9 mouse cellular contexts compared by ENCODE assay signal in genomic region chr4:123219720-123220357, GRCm38 (mm10). TPM values are rescaled to one million over a fixed set of nuclear protein-coding genes. Genes with fewer than 3 reads are reported as not detected.
DNase-seq lines count a peak whose midpoint lies in the region; ATAC-seq and TF ChIP-seq lines count a peak whose summit lies in the region.
"Had no signal": no experiment of that assay in that cellular context is flagged by ENCODE, and none has a peak within 500 bp of the region (broad histone marks: within the 10 kb centered on the region; RNA-seq: fewer than 3 reads in every experiment).

No protein-coding gene starts in this region.

- TF ChIP-seq CTCF in small intestine, adult 2 months (IDR thresholded peaks at IDR 0.05; ENCODE audit: extremely low read depth, insufficient read length, insufficient replicate concordance, low read depth, low read length): peak; percentile 88

- H3K4me3 ChIP-seq in small intestine, adult 2 months (ENCODE audit: low read depth, low read length): no peak overlapping the region
- H3K4me3 ChIP-seq: megakaryocyte, embryonic 14.5 days had no signal

- intact Hi-C loops in left cerebral cortex, postnatal 10 days (cut with DNase I): loop anchor here (2.0 kb wide), 1 partner anchor 35 kb away; no protein-coding TSS in a partner anchor

- WGBS in small intestine, adult 2 months: 69% methylated on average over 15 of the region's 15 CpGs

- no peaks in the 10 kb centered on the region for H3K36me3 ChIP-seq in small intestine, adult 2 months (ENCODE audit: control insufficient read depth, insufficient read depth, low read length)

- no peaks in the 10 kb centered on the region for H3K4me1 ChIP-seq in small intestine, adult 2 months (ENCODE audit: control insufficient read depth, insufficient read depth, insufficient read length, low read length)

- TF ChIP-seq POLR2A in small intestine, adult 2 months (IDR thresholded peaks at IDR 0.05; ENCODE audit: low read depth, low read length): no peak

- H3K27ac ChIP-seq in small intestine, adult 2 months (ENCODE audit: insufficient read depth, low read depth, low read length): no peak overlapping the region

- no peaks in the 10 kb centered on the region for H3K27me3 ChIP-seq in small intestine, adult 2 months (ENCODE audit: control insufficient read depth, insufficient read depth, low read length)

- DNase-seq in adipocyte (ENCODE audit: low spot score): peak; percentile 63
- DNase-seq in cerebellum, adult 9-11 months: peak; percentile 57
- peak; percentile 44 to 75 for DNase-seq in frontal cortex, postnatal 10 days (ENCODE audit: low spot score in 2 of 2)
- peak; percentile 57 for DNase-seq in induced T-regulatory cell, adult 2 months (ENCODE audit: low read depth)
- peak; percentile 60 to 81 for DNase-seq in left cerebral cortex, postnatal 10 days (ENCODE audit: extremely low spot score in 1 of 2, low spot score in 2 of 2)

- peak; percentile 89 for ATAC-seq in megakaryocyte progenitor cell, adult 5-6 weeks (replicated peaks; ENCODE audit: poor library complexity)
- no peak for ATAC-seq in inflammation-experienced regulatory T-cells, adult 6 months

RNA-seq across cellular contexts. Expression of gene Heyl, which starts 13.5 kb away (rescaled TPM):
- total RNA-seq in left cerebral cortex, postnatal 10 days (2021): 1 to 10 TPM; 6.6 to 7.2 TPM
- not detected in 2 replicates for total RNA-seq in megakaryocyte progenitor cell, adult 5-6 weeks (2015)
- not detected in 2 replicates for total RNA-seq in megakaryocyte progenitor cell, adult 5-6 weeks (2017)
- polyA plus RNA-seq in small intestine, adult 2 months (2012; rRNA removed): 1.3 TPM in 2 replicates
- polyA plus RNA-seq in inflammation-experienced regulatory T-cells, adult 6 months (2017; shearing (Covaris generic)): under 1 TPM in 1 of 3 experiments, not detected in 2; 0.10 TPM

RNA-seq across cellular contexts. Expression of gene Nt5c1a, which starts 18.5 kb away (rescaled TPM):
- total RNA-seq in left cerebral cortex, postnatal 10 days (2021): 1 to 10 TPM; 8.2 to 8.6 TPM
- not detected in 2 replicates for total RNA-seq in megakaryocyte progenitor cell, adult 5-6 weeks (2015)
- 0.88 TPM in 1 of 2 replicates, not detected in the other for total RNA-seq in megakaryocyte progenitor cell, adult 5-6 weeks (2017)
- polyA plus RNA-seq in small intestine, adult 2 months (2012; rRNA removed): not detected in 2 replicates
- not detected for polyA plus RNA-seq in inflammation-experienced regulatory T-cells, adult 6 months (2017; shearing (Covaris generic))

RNA-seq across cellular contexts. Expression of gene Hpcal4, which starts 36.8 kb away (rescaled TPM):
- 100 to 1,000 TPM; 234 to 238 TPM for total RNA-seq in left cerebral cortex, postnatal 10 days (2021)
- not detected in 2 replicates for total RNA-seq in megakaryocyte progenitor cell, adult 5-6 weeks (2015)
- total RNA-seq in megakaryocyte progenitor cell, adult 5-6 weeks (2017): not detected in 2 replicates
- polyA plus RNA-seq in small intestine, adult 2 months (2012; rRNA removed): 0.20 and 0.53 TPM in 2 replicates
- polyA plus RNA-seq in inflammation-experienced regulatory T-cells, adult 6 months (2017; shearing (Covaris generic)): not detected

RNA-seq across cellular contexts. Expression of gene Pabpc4, which starts 42.3 kb away (rescaled TPM):
- total RNA-seq in left cerebral cortex, postnatal 10 days (2021): 10 to 100 TPM; 42.4 to 47.5 TPM
- total RNA-seq in megakaryocyte progenitor cell, adult 5-6 weeks (2015): 141 and 168 TPM in 2 replicates
- 118 and 136 TPM in 2 replicates for total RNA-seq in megakaryocyte progenitor cell, adult 5-6 weeks (2017)
- 125 and 133 TPM in 2 replicates for polyA plus RNA-seq in small intestine, adult 2 months (2012; rRNA removed)
- 10 to 100 TPM; 13.5 to 18.7 (median 14.7) TPM for polyA plus RNA-seq in inflammation-experienced regulatory T-cells, adult 6 months (2017; shearing (Covaris generic))

Comparison
In these comparisons a context has a peak if more than half of its experiments do, and no peak if none do; other contexts are left out.
1. RNA of gene Heyl, which starts 13.5 kb away (total RNA-seq): 6.6 to 7.2 TPM in left cerebral cortex, postnatal 10 days; not detected in megakaryocyte progenitor cell, adult 5-6 weeks; every median in the first group is over 4 times any median in the second.
2. RNA of gene Nt5c1a, which starts 18.5 kb away (total RNA-seq): 8.2 to 8.6 TPM in left cerebral cortex, postnatal 10 days; 0.88 TPM in megakaryocyte progenitor cell, adult 5-6 weeks; every median in the first group is over 4 times any median in the second.
3. RNA of gene Hpcal4, which starts 36.8 kb away (total RNA-seq): 234 to 238 TPM in left cerebral cortex, postnatal 10 days; not detected in megakaryocyte progenitor cell, adult 5-6 weeks; every median in the first group is over 100 times any median in the second.
4. Peak in every context shown above with its lines, with median percentiles within 50 percentile points of each other: DNase-seq.